Mouse (Mus musculus): ENCODE results near the gene Tmem82. TPM values are rescaled to one million over a fixed set of nuclear protein-coding genes. Genes with fewer than 3 reads are reported as not detected.

The Tmem82 gene
- polyA plus RNA-seq, 1 experiment = 3.4 TPM

DNA sequence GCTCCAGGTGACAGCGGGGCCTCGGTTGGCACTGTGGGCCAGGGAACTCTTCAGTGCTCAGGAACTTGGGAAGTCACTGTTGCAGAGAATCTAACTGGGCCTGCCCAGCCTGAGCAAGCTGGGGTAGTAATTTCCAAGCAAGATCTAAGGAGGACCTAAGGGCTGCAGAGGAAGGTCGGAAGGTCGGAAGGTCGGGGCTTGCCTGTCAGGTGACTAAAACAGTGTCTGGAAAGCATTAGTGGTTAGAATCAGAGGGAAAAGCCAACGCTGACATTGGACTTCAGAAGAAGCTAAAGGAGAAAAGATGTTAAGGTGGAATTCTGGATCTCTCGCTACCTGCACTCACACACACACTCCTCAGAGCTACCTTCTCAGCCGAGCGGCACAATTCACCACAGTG, 17.6 kb upstream of the Tmem82 start:
- H3K27ac ChIP-seq (ENCODE audit: insufficient read depth, low read length) = no peak overlapping the region

DNA sequence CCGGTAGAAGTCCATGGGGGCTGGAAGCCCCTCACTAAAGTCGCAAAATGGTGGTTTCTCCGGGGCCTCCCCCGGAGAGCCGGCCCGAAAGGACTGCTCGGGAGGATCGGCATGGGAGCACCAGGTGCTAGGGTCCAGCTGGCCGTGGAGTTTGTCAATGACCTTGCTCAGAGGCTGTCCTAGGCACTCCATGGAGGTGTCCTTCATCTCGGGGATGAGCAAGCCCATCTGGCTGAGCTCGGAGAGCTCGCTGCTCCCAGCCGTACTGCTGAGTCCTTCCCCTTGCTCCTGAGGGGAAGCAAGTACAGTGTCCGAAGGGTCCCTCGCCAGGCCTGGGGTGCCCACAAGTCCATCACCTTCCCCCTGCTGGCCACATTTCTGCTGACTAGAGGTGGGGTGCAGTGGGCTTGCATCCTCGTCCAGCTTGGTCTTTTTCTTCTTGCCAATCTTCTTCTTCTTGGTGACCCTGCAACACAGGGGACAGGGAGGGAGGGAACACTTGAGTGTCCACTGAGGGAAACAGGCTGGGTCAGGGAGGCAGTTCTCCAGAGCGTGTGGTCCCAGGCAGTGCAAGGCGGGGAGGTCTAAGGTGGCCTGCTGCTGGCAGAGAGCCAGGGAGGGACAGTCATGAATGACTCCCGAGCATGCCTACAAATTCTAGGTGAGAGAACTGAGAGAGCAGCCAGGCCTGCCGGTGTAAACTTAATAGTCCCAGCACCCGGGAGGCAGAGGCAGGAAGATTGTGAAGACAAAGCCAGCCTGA, 13.9 kb upstream of the Tmem82 start:
- no peak overlapping the region for H3K9ac ChIP-seq (ENCODE audit: low read depth, poor library complexity, severe bottlenecking)
- no peaks in the 10 kb centered on the region for H3K27me3 ChIP-seq (ENCODE audit: control insufficient read depth, insufficient read depth, low read length, poor library complexity, severe bottlenecking)
- no peak overlapping the region for H3K4me3 ChIP-seq (ENCODE audit: low read depth, low read length)
- no peaks in the 10 kb centered on the region for H3K36me3 ChIP-seq (ENCODE audit: control insufficient read depth, insufficient read depth, low read length, poor library complexity, severe bottlenecking)
- no peaks in the 10 kb centered on the region for H3K4me1 ChIP-seq (ENCODE audit: control insufficient read depth, insufficient read depth, low read length)
- H3K9me3 ChIP-seq (replicated peaks; ENCODE audit: control insufficient read depth, insufficient read depth, low read length, poor library complexity, severe bottlenecking) = no peaks in the 10 kb centered on the region
- no peak overlapping the region for H3K27ac ChIP-seq (ENCODE audit: insufficient read depth, low read length)
- TF ChIP-seq EP300 (IDR thresholded peaks at IDR 0.05; ENCODE audit: insufficient read depth, low read depth, low read length) (no peak), POLR2A (IDR thresholded peaks at IDR 0.05; ENCODE audit: insufficient read depth, low read length) (no peak), CTCF (IDR thresholded peaks at IDR 0.05; ENCODE audit: low read depth, low read length) (no peak)

More for the DNA sequence above, 17.6 kb upstream of the Tmem82 start:
- Histone ChIP-seq H3K4me1 (ENCODE audit: control insufficient read depth, insufficient read depth, low read length) (no peaks in the 10 kb centered on the region), H3K9me3 (replicated peaks; ENCODE audit: control insufficient read depth, insufficient read depth, low read length, poor library complexity, severe bottlenecking) (no peaks in the 10 kb centered on the region), H3K36me3 (ENCODE audit: control insufficient read depth, insufficient read depth, low read length, poor library complexity, severe bottlenecking) (no peaks in the 10 kb centered on the region), H3K9ac (ENCODE audit: low read depth, poor library complexity, severe bottlenecking) (no peak overlapping the region), H3K4me3 (ENCODE audit: low read depth, low read length) (no peak overlapping the region), H3K27me3 (ENCODE audit: control insufficient read depth, insufficient read depth, low read length, poor library complexity, severe bottlenecking) (no peaks in the 10 kb centered on the region)
- TF ChIP-seq CTCF (IDR thresholded peaks at IDR 0.05; ENCODE audit: low read depth, low read length) (no peak), EP300 (IDR thresholded peaks at IDR 0.05; ENCODE audit: insufficient read depth, low read depth, low read length) (no peak), POLR2A (IDR thresholded peaks at IDR 0.05; ENCODE audit: insufficient read depth, low read length) (no peak)

DNA sequence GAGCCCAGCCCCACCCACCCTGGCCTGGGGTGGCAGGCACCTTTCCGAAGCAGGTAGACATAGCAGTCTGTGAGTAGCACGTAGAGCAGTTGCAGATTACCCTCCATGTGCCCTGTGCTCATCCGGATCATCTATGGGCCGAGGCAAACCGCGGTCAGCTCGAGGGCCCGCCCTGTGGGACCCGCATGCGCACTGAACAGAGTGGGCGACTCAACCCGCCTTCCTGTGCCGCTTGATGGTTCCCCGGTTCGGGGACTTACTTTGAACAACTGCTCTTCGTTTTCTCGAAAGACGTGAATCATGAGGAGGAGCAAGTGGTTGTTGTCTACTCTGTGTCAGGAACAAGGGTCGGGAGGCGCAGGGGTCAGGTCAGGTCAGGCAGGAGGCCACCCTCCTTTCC, 12.8 kb upstream of the Tmem82 start:
- TF ChIP-seq CTCF (IDR thresholded peaks at IDR 0.05; ENCODE audit: low read depth, low read length) = no peak
- H3K27me3 ChIP-seq (ENCODE audit: control insufficient read depth, insufficient read depth, low read length, poor library complexity, severe bottlenecking) = no peaks in the 10 kb centered on the region

DNA sequence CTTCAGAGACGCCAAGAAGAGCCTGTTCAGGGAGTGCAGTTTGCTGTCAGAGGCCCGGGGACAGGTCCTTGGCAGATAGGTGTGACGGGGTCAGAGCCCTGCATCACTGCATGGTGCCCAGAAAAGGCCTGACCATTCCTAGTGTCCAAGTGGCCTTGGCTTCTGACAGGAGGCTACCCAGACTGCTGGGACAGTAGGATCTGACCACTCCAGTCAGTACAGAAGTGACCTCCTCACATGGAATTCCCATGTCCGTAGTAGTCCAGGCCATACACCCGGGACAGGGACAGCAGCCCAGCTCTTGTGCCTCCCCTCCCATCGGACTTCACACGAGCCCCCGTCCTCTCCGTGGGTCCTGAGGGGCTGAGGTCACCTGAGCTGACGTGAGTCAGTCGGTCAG, 11.6 kb upstream of the Tmem82 start:
- no peaks in the 10 kb centered on the region for H3K27me3 ChIP-seq (ENCODE audit: control insufficient read depth, insufficient read depth, low read length, poor library complexity, severe bottlenecking)
- H3K27ac ChIP-seq (ENCODE audit: insufficient read depth, low read length) = no peak overlapping the region
- no peaks in the 10 kb centered on the region for H3K36me3 ChIP-seq (ENCODE audit: control insufficient read depth, insufficient read depth, low read length, poor library complexity, severe bottlenecking)
- H3K9ac ChIP-seq (ENCODE audit: low read depth, poor library complexity, severe bottlenecking) = no peak overlapping the region
- H3K4me1 ChIP-seq (ENCODE audit: control insufficient read depth, insufficient read depth, low read length) = peaks cover 2% of the 10 kb centered on the region
- TF ChIP-seq EP300 (IDR thresholded peaks at IDR 0.05; ENCODE audit: insufficient read depth, low read depth, low read length) = no peak
- TF ChIP-seq POLR2A (IDR thresholded peaks at IDR 0.05; ENCODE audit: insufficient read depth, low read length) = no peak
- TF ChIP-seq CTCF (IDR thresholded peaks at IDR 0.05; ENCODE audit: low read depth, low read length) = no peak
- H3K4me3 ChIP-seq (ENCODE audit: low read depth, low read length) = no peak overlapping the region
- H3K9me3 ChIP-seq (replicated peaks; ENCODE audit: control insufficient read depth, insufficient read depth, low read length, poor library complexity, severe bottlenecking) = no peaks in the 10 kb centered on the region

More for the DNA sequence above, 12.8 kb upstream of the Tmem82 start:
- Histone ChIP-seq H3K9ac (ENCODE audit: low read depth, poor library complexity, severe bottlenecking) (no peak overlapping the region), H3K4me3 (ENCODE audit: low read depth, low read length) (no peak overlapping the region), H3K9me3 (replicated peaks; ENCODE audit: control insufficient read depth, insufficient read depth, low read length, poor library complexity, severe bottlenecking) (no peaks in the 10 kb centered on the region), H3K36me3 (ENCODE audit: control insufficient read depth, insufficient read depth, low read length, poor library complexity, severe bottlenecking) (no peaks in the 10 kb centered on the region), H3K4me1 (ENCODE audit: control insufficient read depth, insufficient read depth, low read length) (no peaks in the 10 kb centered on the region), H3K27ac (ENCODE audit: insufficient read depth, low read length) (no peak overlapping the region)

GRCm38 (mm10) chr4:141628661-141629060, 10.2 kb upstream of the Tmem82 start:
- H3K4me1 ChIP-seq (ENCODE audit: control insufficient read depth, insufficient read depth, low read length) = peaks cover 3% of the 10 kb centered on the region
- H3K9me3 ChIP-seq (replicated peaks; ENCODE audit: control insufficient read depth, insufficient read depth, low read length, poor library complexity, severe bottlenecking) = no peaks in the 10 kb centered on the region
- no peak overlapping the region for H3K27ac ChIP-seq (ENCODE audit: insufficient read depth, low read length)
- TF ChIP-seq EP300 (IDR thresholded peaks at IDR 0.05; ENCODE audit: insufficient read depth, low read depth, low read length) = no peak
- no peak for TF ChIP-seq POLR2A (IDR thresholded peaks at IDR 0.05; ENCODE audit: insufficient read depth, low read length)
- TF ChIP-seq CTCF (IDR thresholded peaks at IDR 0.05; ENCODE audit: low read depth, low read length) = no peak
- no peaks in the 10 kb centered on the region for H3K36me3 ChIP-seq (ENCODE audit: control insufficient read depth, insufficient read depth, low read length, poor library complexity, severe bottlenecking)
- H3K4me3 ChIP-seq (ENCODE audit: low read depth, low read length) = peak overlapping the region; percentile 10; the same call in 1 of the 2 replicates
- peak overlapping the region; percentile 27; the same call in 1 of the 2 replicates for H3K9ac ChIP-seq (ENCODE audit: low read depth, poor library complexity, severe bottlenecking)
- H3K27me3 ChIP-seq (ENCODE audit: control insufficient read depth, insufficient read depth, low read length, poor library complexity, severe bottlenecking) = no peaks in the 10 kb centered on the region

GRCm38 (mm10) chr4:141627502-141627901, 9.1 kb upstream of the Tmem82 start:
- TF ChIP-seq EP300 (IDR thresholded peaks at IDR 0.05; ENCODE audit: insufficient read depth, low read depth, low read length) (no peak), CTCF (IDR thresholded peaks at IDR 0.05; ENCODE audit: low read depth, low read length) (no peak), POLR2A (IDR thresholded peaks at IDR 0.05; ENCODE audit: insufficient read depth, low read length) (no peak)
- Histone ChIP-seq H3K9me3 (replicated peaks; ENCODE audit: control insufficient read depth, insufficient read depth, low read length, poor library complexity, severe bottlenecking) (no peaks in the 10 kb centered on the region), H3K36me3 (ENCODE audit: control insufficient read depth, insufficient read depth, low read length, poor library complexity, severe bottlenecking) (no peaks in the 10 kb centered on the region), H3K27me3 (ENCODE audit: control insufficient read depth, insufficient read depth, low read length, poor library complexity, severe bottlenecking) (no peaks in the 10 kb centered on the region), H3K4me3 (ENCODE audit: low read depth, low read length) (no peak overlapping the region), H3K9ac (ENCODE audit: low read depth, poor library complexity, severe bottlenecking) (no peak overlapping the region), H3K27ac (ENCODE audit: insufficient read depth, low read length) (no peak overlapping the region), H3K4me1 (ENCODE audit: control insufficient read depth, insufficient read depth, low read length) (peaks cover 3% of the 10 kb centered on the region)

All from ES-Bruce4 (cell line).